Mouse (Mus musculus) colon, adult 2 months (tissue): ENCODE results near the gene Rnf181. TPM values are rescaled to one million over a fixed set of nuclear protein-coding genes. Genes with fewer than 3 reads are reported as not detected.

Experiments used
- polyA plus RNA-seq: library from polyadenylated mRNA; depleted of rRNA; stranded (reverse); fragments of >200 nt; gene quantifications from 2 replicates; pipeline ENCODE4 v1.2.3, GENCODE M21; 2012; rRNA removed

The Rnf181 gene
- polyA plus RNA-seq: 63.2 and 74.9 TPM in 2 replicates

DNA sequence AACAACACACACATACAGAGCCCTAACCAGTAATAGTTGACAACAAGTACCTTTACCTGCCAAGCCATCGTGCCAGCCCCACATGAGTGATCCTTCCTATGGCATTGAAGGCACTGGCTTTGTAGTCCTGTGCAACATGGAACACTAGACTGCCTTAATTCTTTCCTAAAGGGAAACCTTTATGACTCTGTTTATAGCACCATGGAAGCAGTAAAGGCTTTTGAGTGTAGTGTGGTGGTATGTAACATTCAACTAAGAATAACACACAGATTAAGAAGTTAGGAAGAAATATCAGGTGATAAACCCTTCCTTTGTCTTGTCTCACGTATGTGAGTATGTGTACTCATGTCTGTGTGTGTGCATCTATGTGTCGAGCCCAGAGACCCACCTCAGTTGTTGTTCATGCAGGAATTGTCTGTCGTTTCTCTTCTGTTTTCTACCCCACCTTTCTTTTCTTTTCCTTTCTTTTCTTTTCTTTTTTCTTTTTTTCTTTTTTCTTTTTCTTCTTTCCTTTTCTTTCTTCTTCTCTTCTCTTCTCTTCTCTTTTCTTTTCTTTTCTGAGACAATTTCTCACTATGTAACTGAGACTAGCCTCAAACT is at the start of gene Rnf181:
Rnf181 (minus strand) TSS at position 113 of the 600 bp plus-strand sequence.

DNA sequence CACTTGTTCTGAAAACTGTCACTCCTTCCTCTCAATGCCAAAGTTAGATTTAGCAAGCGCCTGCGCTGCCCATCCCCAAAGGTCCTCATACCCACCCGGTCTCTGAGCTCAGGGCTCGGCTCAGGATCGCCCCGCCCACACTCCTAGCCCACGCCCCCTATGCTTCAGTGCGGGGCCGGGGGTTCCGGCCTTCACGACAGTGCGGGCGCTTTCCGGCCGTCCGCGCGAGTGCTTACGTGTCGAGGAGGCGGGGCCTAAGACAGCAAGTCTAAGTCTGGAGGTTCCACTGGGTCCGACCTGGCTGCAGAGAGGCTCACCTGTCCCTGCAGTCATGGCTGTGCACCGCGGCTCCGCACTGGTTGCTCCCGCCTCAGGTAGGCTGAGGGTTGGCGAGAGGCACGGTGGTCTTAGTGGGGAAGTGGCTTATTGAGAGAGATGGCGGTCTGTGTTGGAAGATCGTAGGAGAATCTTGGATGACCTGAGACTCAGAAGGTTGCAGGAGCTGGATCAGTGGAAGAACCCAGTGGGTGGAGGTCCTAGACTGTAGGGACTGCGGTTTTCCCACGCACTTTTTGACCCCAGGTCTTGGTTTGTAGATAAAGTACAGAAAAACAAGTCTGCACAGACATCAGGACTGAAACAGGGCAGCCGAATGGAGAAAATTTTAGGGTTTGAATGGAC is 47.5 kb upstream of the Rnf181 start, which contains the start of gene Ggcx:
Ggcx (plus strand) TSS at position 233 of the 681 bp plus-strand sequence.

DNA sequence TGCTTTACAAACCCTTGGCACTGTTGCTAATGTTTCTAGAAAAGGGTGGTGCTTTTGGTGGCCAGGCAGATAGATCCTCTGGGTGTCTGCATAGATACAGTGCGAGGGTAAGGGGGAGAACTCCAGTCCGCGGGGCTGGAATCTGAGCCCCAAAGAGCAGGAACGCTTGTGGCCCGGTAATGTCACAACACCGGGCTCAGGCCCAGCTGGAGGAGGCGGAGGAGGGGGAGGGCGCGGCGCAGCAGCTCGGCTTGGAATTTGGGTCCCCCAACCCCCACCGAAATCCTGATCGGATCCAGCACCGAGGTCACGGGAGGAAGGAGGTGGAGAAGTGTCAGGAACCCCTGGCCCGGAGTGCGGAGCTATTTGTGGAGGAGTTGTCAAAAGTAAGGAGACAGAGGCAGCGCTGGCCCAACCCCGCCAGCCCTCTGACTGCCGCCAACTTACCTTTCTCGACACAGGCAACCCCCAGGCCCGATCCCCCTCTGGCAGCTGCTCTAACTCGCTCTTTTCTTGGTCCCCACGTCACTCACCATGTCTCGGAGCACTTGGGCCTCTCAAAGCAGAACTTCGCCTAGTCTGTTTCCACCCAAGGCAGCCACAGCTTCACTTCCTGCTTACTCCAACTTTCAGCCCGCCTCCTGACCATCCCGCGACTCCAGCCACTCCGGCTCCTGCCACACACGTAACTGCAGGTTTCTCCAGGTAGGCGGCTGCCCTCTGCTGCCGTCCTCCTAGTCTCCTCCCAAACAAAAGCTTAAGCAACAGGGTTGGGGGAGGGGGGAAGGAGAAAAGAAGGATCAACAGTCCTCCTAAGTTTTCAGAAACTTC is 23.4 kb upstream of the Rnf181 start, which contains the start of gene Vamp8:
Vamp8 (minus strand) TSS at position 763 of the 831 bp plus-strand sequence.

DNA sequence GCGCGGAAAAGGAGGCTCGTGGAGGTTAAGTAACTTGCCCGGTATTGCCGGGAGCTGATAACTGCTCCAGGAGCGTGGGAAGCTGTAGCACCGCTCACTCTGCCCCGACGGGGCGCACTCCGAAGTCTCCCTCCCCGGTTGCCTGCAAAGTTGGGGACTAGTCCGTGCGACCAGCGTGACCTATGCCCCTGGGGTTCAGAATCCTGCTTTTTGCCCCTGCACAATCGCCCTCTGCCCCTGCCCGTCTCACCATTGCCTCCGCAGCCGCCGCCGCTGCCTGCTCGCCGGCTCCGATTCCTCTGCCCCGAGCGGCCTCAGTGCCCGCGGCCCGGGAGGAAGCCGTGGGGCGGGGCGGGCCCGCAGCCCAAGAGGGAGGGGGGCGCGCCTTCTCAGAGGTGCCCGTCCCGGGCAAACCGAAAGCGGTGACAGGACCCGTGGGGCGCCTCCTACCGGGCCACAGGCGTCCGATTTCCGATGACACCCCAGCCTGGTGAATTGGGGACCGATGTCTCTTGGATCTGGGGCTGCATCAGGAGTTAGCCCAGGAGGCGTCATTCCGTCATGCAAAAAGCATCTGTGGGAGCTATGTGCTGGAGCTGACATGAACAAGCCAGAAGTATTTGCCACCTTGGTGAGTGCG is 13.5 kb upstream of the Rnf181 start, which contains the start of gene Vamp5:
Vamp5 (minus strand) TSS at position 338 of the 640 bp plus-strand sequence.

DNA sequence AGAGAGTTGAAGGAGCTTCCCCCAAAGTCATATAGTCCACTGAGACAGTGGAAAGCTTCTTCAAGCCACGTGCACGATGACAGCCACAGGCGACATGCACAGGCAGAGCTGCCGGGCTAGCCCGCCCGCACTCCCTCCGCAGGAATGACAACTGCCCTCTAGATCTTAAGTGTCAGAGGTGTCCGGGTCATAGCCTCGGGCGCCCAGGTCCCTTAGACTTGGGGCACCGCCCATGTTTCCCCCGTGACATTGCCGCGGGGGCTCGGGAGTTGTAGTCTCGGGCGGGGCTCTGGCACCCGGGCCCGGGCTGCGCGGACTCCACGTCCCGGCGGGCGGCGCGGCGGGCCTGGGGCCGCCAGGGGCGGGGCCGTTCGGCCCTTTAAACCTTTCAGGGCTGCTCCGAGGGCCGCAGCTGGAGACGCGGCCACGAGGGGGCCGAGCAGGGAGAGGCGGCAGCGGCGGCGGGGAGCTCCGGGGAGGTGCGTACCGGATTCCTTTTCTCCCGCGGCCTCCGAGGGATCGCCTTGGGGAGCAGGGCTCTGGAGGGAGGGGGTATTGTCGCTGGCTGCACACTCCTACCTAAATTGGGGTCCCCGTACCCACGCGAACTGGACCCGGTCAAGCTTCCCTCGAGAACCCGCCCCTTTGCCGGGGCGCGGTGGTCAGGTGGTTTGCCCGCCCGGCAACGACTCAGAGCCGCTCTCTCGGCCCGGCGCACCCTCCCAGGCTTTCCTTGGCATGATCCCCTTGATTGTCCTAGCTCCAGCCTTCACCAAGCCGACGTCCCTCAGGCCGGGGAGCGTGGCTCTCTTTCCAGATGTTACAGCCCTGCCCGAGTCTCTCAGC is 11.5 kb downstream of the Rnf181 start, which contains the start of gene Tmem150a:
Tmem150a (plus strand) TSS at position 382 of the 846 bp plus-strand sequence.

DNA sequence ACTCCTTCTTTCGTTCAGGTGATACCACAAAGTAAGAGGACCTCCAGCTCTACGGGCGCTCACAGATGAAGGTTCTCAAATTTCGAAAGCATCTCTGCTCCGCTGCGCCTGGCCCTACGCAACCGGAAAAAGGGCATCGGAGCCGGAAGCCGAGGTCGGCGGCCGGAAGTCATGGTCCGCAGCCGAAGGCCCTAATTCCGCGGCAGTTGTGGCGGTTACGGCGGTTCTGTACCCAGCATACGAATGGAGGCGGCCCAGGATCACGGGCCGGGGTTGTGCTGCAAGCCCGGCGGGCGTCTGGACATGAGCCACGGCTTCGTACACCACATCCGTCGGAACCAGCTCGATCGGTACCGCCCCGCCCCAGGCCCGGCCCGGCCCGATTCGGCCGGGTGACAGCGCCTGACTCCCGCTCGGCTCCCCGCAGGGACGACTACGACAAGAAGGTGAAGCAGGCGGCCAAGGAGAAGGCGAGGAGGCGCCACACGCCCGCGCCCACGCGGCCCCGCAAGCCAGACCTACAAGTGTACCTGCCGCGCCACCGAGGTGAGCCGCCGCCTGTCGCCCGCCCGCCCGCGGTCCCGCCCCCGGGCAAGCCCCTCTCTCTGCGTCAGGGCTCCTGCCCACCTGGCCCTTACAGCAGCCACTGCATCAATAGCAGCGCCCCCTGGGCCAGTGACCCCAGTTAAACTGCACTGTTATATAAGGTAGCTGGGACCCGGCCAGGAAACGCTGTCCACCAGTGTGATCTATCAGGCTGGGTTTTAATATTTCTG is 19.4 kb downstream of the Rnf181 start, which contains the start of gene 0610030E20Rik:
0610030E20Rik (plus strand) TSS at position 152 of the 776 bp plus-strand sequence.

DNA sequence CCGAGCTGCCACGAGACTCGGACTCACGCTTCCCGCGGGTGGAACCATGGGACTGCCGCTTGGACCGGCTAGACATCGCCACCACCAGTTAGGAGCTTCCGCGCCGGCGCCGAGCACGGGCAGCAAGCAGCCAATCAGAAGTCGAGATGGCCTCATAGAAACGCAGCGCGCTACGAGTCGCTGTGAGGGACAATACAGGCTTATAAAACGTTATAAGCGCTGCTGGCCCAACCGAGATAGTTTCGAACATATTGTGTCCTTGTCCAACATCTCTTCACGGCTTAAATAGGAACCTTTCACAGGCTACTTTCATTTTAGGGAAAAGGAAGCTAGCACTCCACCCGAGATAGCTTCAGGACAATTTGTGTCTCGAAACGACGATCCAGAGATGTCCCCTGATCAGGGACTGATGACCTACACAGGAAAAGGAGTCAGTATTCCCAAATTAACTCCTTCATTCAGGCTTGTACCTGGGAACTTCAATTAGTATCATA is 21.6 kb downstream of the Rnf181 start, which contains the start of gene Usp39:
Usp39 (minus strand) TSS at position 111 of the 494 bp plus-strand sequence.

Other genes starting within 250 kb of the Rnf181 start
- 10.7 and 12.6 TPM in 2 replicates for gene Atoh8, start 131.4 kb downstream of the Rnf181 start, polyA plus RNA-seq
- gene Sftpb, start 62.3 kb downstream of the Rnf181 start, polyA plus RNA-seq: 0.29 and 0.33 TPM in 2 replicates
- 8.6 and 11.0 TPM in 2 replicates for gene Usp39, start 21.8 kb downstream of the Rnf181 start, polyA plus RNA-seq
- gene 0610030E20Rik, start 19.6 kb downstream of the Rnf181 start, polyA plus RNA-seq: 15.1 and 16.6 TPM in 2 replicates
- 15.4 TPM in 2 replicates for gene Tmem150a, start 11.5 kb downstream of the Rnf181 start, polyA plus RNA-seq
- gene Vamp5, start 13.5 kb upstream of the Rnf181 start, polyA plus RNA-seq: 6.6 and 9.3 TPM in 2 replicates
- 144 and 190 TPM in 2 replicates for gene Vamp8, start 23.7 kb upstream of the Rnf181 start, polyA plus RNA-seq
- 19.9 and 25.5 TPM in 2 replicates for gene Ggcx, start 47.4 kb upstream of the Rnf181 start, polyA plus RNA-seq
- 129 and 136 TPM in 2 replicates for gene Mat2a, start 72.6 kb upstream of the Rnf181 start, polyA plus RNA-seq
- gene Sh2d6, start 154.8 kb upstream of the Rnf181 start, polyA plus RNA-seq: 10.2 and 14.7 TPM in 2 replicates
- gene Capg, start 177.4 kb upstream of the Rnf181 start, polyA plus RNA-seq: 60.4 and 63.9 TPM in 2 replicates
- gene Elmod3, start 231.5 kb upstream of the Rnf181 start, polyA plus RNA-seq: 15.4 and 18.6 TPM in 2 replicates
- 55.1 and 57.3 TPM in 2 replicates for gene Retsat, start 231.5 kb upstream of the Rnf181 start, polyA plus RNA-seq